Mouse (Mus musculus) testis, postnatal 14 days (tissue): Measurements from ENCODE around the gene Tmem171.

Experiments used
- DNase-seq: peaks from one replicate; pipeline ENCODE4 v3.0.0; 2021; ENCODE audit warnings: low spot score

Tmem171 gene

GRCm38 (mm10) chr13:98694773-98695314, at the start of gene Tmem171:
TSS of gene Tmem171 (minus strand) at chr13:98694834.
- DNase-seq = no peak

DNA sequence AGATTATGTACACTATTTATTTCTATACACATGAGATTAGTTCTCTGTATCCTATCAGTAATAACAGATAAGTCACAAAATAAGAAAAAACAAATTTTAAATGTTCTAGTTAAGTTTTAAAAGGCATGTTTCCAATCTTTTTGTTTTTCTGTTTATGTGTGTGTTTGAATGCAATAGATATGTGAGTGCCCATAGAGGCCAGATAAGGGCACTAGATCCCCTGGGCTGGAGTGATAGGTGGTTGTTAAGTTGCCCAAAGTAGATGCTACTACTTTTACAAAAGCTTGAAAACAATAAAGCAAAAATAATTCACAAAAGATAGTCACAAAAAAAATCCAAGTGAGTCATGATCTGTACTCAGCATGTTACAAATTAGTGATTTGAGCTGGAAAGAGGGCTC, 49.2 kb upstream of the Tmem171 start:
- DNase-seq = no peak

- DNase-seq = no peak
Measured at GRCm38 (mm10) chr13:98743214-98743613, 48.6 kb upstream of the Tmem171 start.

- DNase-seq = no peak
Measured at GRCm38 (mm10) chr13:98738213-98738612, 43.6 kb upstream of the Tmem171 start.

- DNase-seq = no peak
Measured at GRCm38 (mm10) chr13:98733292-98733691, 38.7 kb upstream of the Tmem171 start.

DNA sequence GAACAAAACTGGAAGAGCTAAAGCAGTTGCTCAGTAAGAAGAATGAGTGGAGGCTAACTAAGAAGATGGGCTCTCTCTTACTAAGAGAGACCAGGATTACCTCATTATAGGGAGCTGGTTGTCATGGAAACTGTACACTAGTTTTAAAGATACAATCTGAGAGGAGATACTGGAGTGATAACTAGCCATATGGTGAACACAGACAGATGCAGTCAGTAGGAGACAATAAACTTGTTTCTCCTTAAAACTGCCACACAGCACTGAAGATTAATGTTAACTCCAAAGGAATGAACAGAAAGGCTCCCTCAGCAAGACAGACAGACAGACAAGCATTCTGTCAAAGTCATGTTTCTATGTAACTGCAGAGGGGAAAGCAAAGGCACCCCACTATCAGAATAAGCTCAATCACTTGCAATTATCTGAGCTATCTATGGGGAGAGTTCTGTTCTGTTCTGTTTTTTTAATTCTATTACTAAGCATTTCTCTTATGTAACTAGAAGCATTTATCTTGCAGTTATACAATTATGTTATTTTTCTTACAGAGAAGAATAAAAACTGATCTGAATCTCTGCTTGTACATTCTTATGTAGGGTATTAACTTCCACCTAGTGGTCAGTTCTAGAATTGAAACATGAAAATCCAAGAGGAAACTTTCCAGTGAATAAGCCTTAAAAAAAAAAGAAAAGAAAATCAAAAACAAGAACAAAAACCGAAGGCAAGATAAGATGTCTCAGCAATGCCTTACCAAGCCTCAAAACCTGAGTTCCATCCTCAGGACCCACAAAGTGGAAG, 34.8 kb upstream of the Tmem171 start:
- DNase-seq = no peak

GRCm38 (mm10) chr13:98726494-98726893, 31.9 kb upstream of the Tmem171 start:
- DNase-seq = no peak

DNA sequence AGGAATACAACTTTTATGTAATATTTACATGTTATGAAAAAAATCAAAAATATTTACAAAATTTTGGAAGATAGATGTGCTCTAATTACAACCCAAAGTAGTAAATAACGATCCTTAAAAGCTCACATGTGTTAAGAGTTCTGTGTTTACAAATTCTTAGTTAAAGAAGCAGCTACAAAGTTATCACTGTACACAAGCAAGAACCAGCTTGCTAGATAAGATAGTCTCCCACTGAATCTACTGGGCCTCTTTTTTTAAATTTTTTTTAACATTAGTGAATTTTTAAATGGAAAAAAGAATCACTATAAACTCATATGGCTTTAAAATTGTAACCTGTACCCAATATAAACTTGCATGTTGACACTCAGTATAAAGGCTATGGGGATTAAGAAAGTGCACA, 28.8 kb upstream of the Tmem171 start:
- DNase-seq = no peak

GRCm38 (mm10) chr13:98722296-98722695, 27.7 kb upstream of the Tmem171 start:
- DNase-seq = no peak

GRCm38 (mm10) chr13:98716176-98716575, 21.5 kb upstream of the Tmem171 start:
- DNase-seq = no peak

GRCm38 (mm10) chr13:98715443-98715990, 20.9 kb upstream of the Tmem171 start:
- DNase-seq = no peak

GRCm38 (mm10) chr13:98710655-98711054, 16.0 kb upstream of the Tmem171 start:
- no peak for DNase-seq

DNA sequence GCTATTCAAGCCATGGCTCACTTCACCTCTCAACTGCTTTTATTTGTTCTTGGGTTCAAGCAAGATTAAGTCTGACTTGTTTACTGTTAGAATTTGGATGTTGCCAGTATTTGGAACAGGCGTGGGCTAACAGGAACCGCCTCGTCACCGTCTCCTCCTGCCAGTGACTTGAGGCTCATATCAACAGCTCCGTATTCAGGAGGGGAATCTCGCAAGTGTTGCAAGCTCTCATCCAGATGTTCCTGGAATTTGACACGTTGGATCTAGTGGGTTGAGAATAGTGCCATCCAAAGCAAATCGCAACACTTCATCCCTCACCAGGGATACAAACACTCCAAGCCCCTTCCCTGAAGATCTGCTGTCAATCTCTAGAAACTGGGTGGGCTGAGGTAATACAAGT, 15.6 kb upstream of the Tmem171 start:
- no peak for DNase-seq

DNA sequence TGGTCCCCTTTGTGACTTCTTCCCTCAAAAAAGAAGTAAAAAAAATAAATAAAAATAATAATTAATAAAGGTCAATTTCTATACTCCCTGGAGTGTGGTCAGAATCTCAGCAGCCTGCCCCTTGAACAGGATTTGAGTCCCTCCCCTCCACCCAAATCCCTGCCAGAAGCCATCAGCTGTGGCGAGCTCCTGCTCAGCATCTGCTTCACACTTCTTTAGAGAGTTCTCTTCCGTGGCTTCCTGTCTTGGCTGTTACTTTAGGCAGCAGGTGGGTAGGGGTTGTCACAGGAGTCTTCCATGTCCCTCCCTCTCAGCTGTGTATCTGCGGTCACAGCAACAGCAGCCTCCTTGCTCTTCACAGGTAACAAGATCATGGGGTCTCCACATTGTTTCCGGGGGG, 10.9 kb upstream of the Tmem171 start:
- no peak for DNase-seq

DNA sequence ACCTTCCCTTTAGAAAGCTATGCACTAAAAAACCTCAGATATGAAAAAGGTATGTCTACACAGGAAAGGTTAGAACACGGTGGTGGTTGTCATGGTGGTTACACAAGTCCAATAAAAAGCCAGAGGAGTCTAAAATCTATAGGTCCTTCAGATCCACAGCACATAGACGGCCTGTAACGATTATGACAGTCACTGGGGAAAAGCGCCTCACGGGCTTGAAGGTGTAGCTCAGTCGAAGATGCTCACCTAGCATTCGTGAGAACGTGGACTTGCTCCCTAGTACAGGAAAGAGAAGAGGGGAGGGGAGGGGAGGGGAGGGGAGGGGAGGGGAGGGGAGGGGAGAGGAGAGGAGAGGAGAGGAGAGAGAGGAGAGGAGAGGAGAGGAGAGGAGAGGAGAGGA, 9.2 kb upstream of the Tmem171 start:
- no peak for DNase-seq

- DNase-seq = no peak
Measured at GRCm38 (mm10) chr13:98702361-98702760, 7.7 kb upstream of the Tmem171 start.

DNA sequence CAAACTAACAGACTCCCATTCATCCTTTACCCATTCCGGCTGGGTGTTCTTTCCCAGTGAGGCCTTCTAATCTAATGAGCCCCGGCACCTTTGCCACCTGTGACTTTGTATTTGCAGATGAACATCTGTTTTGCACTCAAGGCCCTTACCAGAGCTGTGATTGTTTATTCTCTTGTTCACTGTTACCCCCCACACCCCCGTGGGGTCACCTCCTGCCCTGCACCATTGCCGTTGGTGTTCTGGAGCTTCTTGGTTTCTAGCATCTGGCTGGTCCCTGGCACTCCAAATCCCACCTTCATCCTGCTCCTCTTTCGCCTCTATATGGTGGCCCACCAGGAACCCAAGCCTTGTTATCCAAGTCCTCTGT, 6.7 kb upstream of the Tmem171 start:
- DNase-seq = no peak

DNA sequence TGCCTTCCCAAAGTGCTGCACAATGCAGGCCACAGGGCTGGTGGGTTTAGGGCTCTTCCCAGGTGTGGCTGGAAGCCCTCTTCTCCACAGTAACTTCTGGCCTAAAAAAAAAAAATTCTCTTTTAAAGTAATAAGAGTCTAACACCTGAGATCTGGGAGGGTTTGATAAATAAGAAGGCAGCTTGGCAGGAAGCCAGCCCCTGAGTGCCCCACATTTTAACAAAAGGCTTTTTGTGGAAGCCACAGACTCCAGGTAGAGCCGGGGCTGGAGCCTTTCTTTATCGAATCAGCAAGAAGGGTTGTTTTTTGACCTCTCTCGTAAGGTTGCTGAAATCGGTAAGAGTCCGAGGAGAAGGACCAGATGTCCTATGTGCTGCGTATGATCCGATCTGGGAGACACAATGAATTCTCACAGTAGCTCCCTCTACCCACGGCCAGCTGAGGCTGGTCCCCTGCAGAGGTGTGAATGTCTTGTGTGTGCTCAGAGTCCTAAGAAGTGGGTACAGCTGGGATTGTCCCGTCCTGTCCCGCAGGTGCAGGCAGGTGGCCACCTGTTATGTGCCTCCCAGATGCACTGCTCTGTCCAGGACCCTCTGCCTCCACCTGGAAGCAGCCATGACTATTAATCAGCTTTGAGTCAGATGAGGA, 6.2 kb upstream of the Tmem171 start:
- DNase-seq = no peak

GRCm38 (mm10) chr13:98699982-98700540, 5.4 kb upstream of the Tmem171 start:
- DNase-seq = no peak

GRCm38 (mm10) chr13:98699051-98699744, 4.6 kb upstream of the Tmem171 start:
- no peak for DNase-seq

DNA sequence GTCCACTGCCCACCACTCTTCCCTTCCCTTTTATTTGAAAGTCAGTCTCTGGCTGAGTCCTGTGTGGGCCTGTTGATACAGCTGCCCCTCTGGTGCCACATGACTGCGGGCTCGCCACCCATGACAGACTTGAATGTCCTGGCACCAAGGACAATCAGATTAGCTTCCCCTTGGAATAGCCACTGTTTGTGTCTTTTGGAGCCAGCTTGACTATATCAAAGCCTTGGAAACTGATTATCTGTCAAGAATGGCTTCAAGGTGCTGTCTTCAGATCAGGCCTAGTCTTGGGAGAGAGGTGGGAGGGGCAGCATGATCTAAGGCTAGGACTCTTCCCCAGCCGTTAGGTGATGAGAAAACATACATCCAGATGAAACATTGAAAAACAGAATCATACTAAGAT, 2.1 kb upstream of the Tmem171 start:
- no peak for DNase-seq

GRCm38 (mm10) chr13:98695546-98695945, 912 bp upstream of the Tmem171 start:
- DNase-seq = no peak
